Mouse (Mus musculus) stomach, postnatal 0 days (tissue): Measurements from ENCODE around the gene Etv5.

Experiments used
- CTCF ChIP-seq: IDR thresholded peaks from 2 replicates; pipeline ENCODE4 v1.5.1; 2016; ENCODE audit warnings: antibody characterized with exemption, low read depth, mild to moderate bottlenecking, moderate library complexity
- EP300 ChIP-seq: optimal IDR thresholded peaks from 2 replicates; pipeline ENCODE3; 2016; ENCODE audit warnings: antibody characterized with exemption

GRCm38 (mm10) chr16:22380981-22381380 is 58.5 kb downstream of the Etv5 start:
- TF ChIP-seq CTCF, result no peak
- no peak for TF ChIP-seq EP300
